8 mouse cellular contexts compared by ENCODE assay signal in genomic region chr17:27565163-27565941, GRCm38 (mm10). TPM values are rescaled to one million over a fixed set of nuclear protein-coding genes. Genes with fewer than 3 reads are reported as not detected.
DNase-seq lines count a peak whose midpoint lies in the region; ATAC-seq and TF ChIP-seq lines count a peak whose summit lies in the region.

AI413582 (minus strand) TSS chr17:27565756.

- H3K36me3 ChIP-seq in ES-E14 (ENCODE audit: control insufficient read depth, insufficient read depth, low read length, poor library complexity, severe bottlenecking) = peaks cover 21% of the 10 kb centered on the region
- no peaks in the 10 kb centered on the region for H3K36me3 ChIP-seq in forebrain, embryonic 16.5 days (ENCODE audit: control insufficient read depth, insufficient read depth)
- no peaks in the 10 kb centered on the region for H3K36me3 ChIP-seq in neural tube, embryonic 14.5 days (ENCODE audit: control insufficient read depth, insufficient read depth, low read length)
- H3K36me3 ChIP-seq in testis, adult 2 months (ENCODE audit: control insufficient read depth, insufficient read depth, low read length) = no peaks in the 10 kb centered on the region; the same call in 1 of the 2 replicates

- TF ChIP-seq POLR2A in testis, adult 2 months (IDR thresholded peaks at IDR 0.05; ENCODE audit: control insufficient read depth, low read depth, low read length) = peak; percentile 44

- no peaks in the 10 kb centered on the region for H3K9me3 ChIP-seq in ES-E14 (ENCODE audit: control insufficient read depth, insufficient read depth, low read depth, low read length)
- H3K9me3 ChIP-seq in forebrain, embryonic 16.5 days (ENCODE audit: control insufficient read depth, low read length) = no peaks in the 10 kb centered on the region
- H3K9me3 ChIP-seq in neural tube, embryonic 14.5 days (ENCODE audit: control insufficient read depth, low read length) = no peaks in the 10 kb centered on the region

- H3K4me1 ChIP-seq in ES-E14 (ENCODE audit: control insufficient read depth in 2 of 2, insufficient read depth in 2 of 2, low read length in 2 of 2, poor library complexity in 1 of 2) = peaks cover 7 to 10% of the 10 kb centered on the region in 2 experiments; a peak in 3 of 4 replicates
- H3K4me1 ChIP-seq in forebrain, embryonic 16.5 days (replicated peaks; ENCODE audit: control insufficient read depth, insufficient read depth, low read length) = peaks cover 21% of the 10 kb centered on the region
- H3K4me1 ChIP-seq in neural tube, embryonic 14.5 days (ENCODE audit: control insufficient read depth, insufficient read depth, low read length) = peaks cover 14% of the 10 kb centered on the region
- H3K4me1 ChIP-seq in testis, adult 2 months (ENCODE audit: control insufficient read depth, insufficient read depth, low read length) = peaks cover 29% of the 10 kb centered on the region

- in situ Hi-C loops in ES-E14 (cut with MboI; ENCODE audit: low sequenced_read_pairs in 2 of 2, unreplicated experiment in 2 of 2) = no loop called here

- TF ChIP-seq CTCF in testis, adult 2 months (IDR thresholded peaks at IDR 0.05; ENCODE audit: control insufficient read depth, insufficient read depth, insufficient replicate concordance, low read depth, low read length) = peak; percentile 83

- peak within 1 kb of the TSS; percentile 63 for H3K9ac ChIP-seq in ES-E14 (ENCODE audit: insufficient read depth, low read depth, low read length, poor library complexity, severe bottlenecking)
- peak within 1 kb of the TSS; percentile 82 for H3K9ac ChIP-seq in forebrain, embryonic 16.5 days (replicated peaks; ENCODE audit: low read depth, low read length)
- H3K9ac ChIP-seq in neural tube, embryonic 14.5 days (replicated peaks; ENCODE audit: low read depth, low read length) = peak within 1 kb of the TSS; percentile 62

- ATAC-seq in forebrain, embryonic 16.5 days = peak; percentile 93
- peak; percentile 96 for ATAC-seq in neural tube, embryonic 14.5 days (ENCODE audit: low read depth)

- H3K27ac ChIP-seq in ES-E14 (ENCODE audit: insufficient read depth, low read depth, low read length, poor library complexity, severe bottlenecking) = peak within 1 kb of the TSS; percentile 6; the same call in 1 of the 2 replicates
- peak within 1 kb of the TSS; percentile 26; the same call in 1 of the 2 replicates for H3K27ac ChIP-seq in forebrain, embryonic 16.5 days (ENCODE audit: low read length)
- peak within 1 kb of the TSS; percentile 60; the same call in 1 of the 2 replicates for H3K27ac ChIP-seq in neural tube, embryonic 14.5 days (ENCODE audit: low read depth, low read length)
- peak within 1 kb of the TSS; percentile 5; the same call in 1 of the 2 replicates for H3K27ac ChIP-seq in testis, adult 2 months (ENCODE audit: control insufficient read depth, insufficient read depth, low read depth, low read length)

- under 1% methylated on average over 55 of the region's 58 CpGs for WGBS in forebrain, embryonic 16.5 days
- WGBS in neural tube, embryonic 14.5 days = under 1% methylated on average over 55 of the region's 58 CpGs

- intact Hi-C loops in heart, postnatal 25 days (cut with DNase I) = loop anchor here (1.0 to 10.0 kb wide), 3 partner anchors 31 to 199 kb away; no protein-coding TSS in a partner anchor

- H3K27me3 ChIP-seq in forebrain, embryonic 16.5 days (replicated peaks; ENCODE audit: control insufficient read depth, insufficient read depth, low read length) = no peaks in the 10 kb centered on the region
- H3K27me3 ChIP-seq in neural tube, embryonic 14.5 days (ENCODE audit: control insufficient read depth, insufficient read depth, low read length) = no peaks in the 10 kb centered on the region
- H3K27me3 ChIP-seq in testis, adult 2 months (ENCODE audit: control insufficient read depth, insufficient read depth, low read length) = no peaks in the 10 kb centered on the region

- H3K4me2 ChIP-seq in forebrain, embryonic 16.5 days (ENCODE audit: low read length) = peak within 1 kb of the TSS; percentile 91
- H3K4me2 ChIP-seq in neural tube, embryonic 14.5 days (ENCODE audit: low read depth, low read length) = peak within 1 kb of the TSS; percentile 80

- peak; percentile 87 for DNase-seq in ES-E14 (ENCODE audit: low read depth, low spot score)
- DNase-seq in cerebellum, adult 11-12 months = peak; percentile 98
- DNase-seq in heart, postnatal 25 days (ENCODE audit: low spot score) = peak; percentile 91
- DNase-seq in layer of hippocampus, adult 18-20 months (ENCODE audit: low spot score in 2 of 2) = peak; percentile 95 to 97
- peak; percentile 95 to 97 for DNase-seq in lung, adult 18-20 months

- peak within 1 kb of the TSS; percentile 69 for H3K4me3 ChIP-seq in ES-E14 (ENCODE audit: insufficient read depth in 1 of 2, low read depth in 1 of 2, low read length in 2 of 2, poor library complexity in 1 of 2, severe bottlenecking in 1 of 2)
- peak within 1 kb of the TSS; percentile 75 for H3K4me3 ChIP-seq in forebrain, embryonic 16.5 days (replicated peaks; ENCODE audit: low read length)
- H3K4me3 ChIP-seq in neural tube, embryonic 14.5 days (ENCODE audit: low read depth, low read length) = peak within 1 kb of the TSS; percentile 55
- H3K4me3 ChIP-seq in testis, adult 2 months (ENCODE audit: control insufficient read depth, low read depth, low read length) = peak within 1 kb of the TSS; percentile 89

TF ChIP-seq in ES-E14, 5 proteins besides CTCF, POLR2A, EP300 and RAD21:
- no peak for TF ChIP-seq CHD2 (IDR thresholded peaks at IDR 0.05; ENCODE audit: low read depth, low read length)
- no peak for TF ChIP-seq HCFC1 (IDR thresholded peaks at IDR 0.05; ENCODE audit: borderline replicate concordance, insufficient read depth, low read length)
- no peak for TF ChIP-seq ZC3H11A (IDR thresholded peaks at IDR 0.05; ENCODE audit: borderline replicate concordance, low read depth, low read length)
- TF ChIP-seq MAFK (IDR thresholded peaks at IDR 0.05; ENCODE audit: insufficient read depth, low read depth, low read length) = no peak
- no peak for TF ChIP-seq ZNF384 (IDR thresholded peaks at IDR 0.05; ENCODE audit: low read depth, low read length)
TF ChIP-seq in ES-E14: peak in this region for 0.

RNA-seq across cellular contexts. Expression of gene AI413582, which starts in this region (rescaled TPM):
- 6.8 and 9.2 TPM in 2 replicates for total RNA-seq in ES-E14 (2012; rRNA removed)
- 31.9 and 49.8 TPM in 2 replicates for polyA plus RNA-seq in forebrain, embryonic 16.5 days (2015; fragmentation: Nextera tagmentation; extraction: Ambion mirVana)
- total RNA-seq in heart, postnatal 25 days (2021) = 1 to 10 TPM; 7.3 to 7.7 TPM
- total RNA-seq in layer of hippocampus, adult 18-20 months (2021) = 10 to 100 TPM; 66.6 to 67.1 TPM
- polyA plus RNA-seq in neural tube, embryonic 14.5 days (2014; fragmentation: Nextera tagmentation; extraction: Ambion mirVana) = 55.9 and 77.9 TPM in 2 replicates
- 20.7 and 24.5 TPM in 2 replicates for polyA plus RNA-seq in testis, adult 2 months (2012; rRNA removed)

Comparison
In these comparisons a context has a peak if more than half of its experiments do, and no peak if none do; other contexts are left out.
1. Peak in every context shown above with its lines: DNase-seq, ATAC-seq, H3K4me3 ChIP-seq and H3K27ac ChIP-seq.
2. H3K27ac ChIP-seq: peak in every context shown above with its lines; median percentile 60 in neural tube, embryonic 14.5 days; 26 in forebrain, embryonic 16.5 days; 6 in ES-E14; 5 in testis, adult 2 months.